Mouse (Mus musculus) liver, adult (tissue): ENCODE data around the gene Pank2.
A peak's percentile ranks its signal among the peaks of the same experiment; 100 is the strongest.

Experiments
- GATA4 ChIP-seq: IDR thresholded peaks from 2 replicates; pipeline ENCODE4 v1.6.1; 2014; ENCODE audit warnings: mild to moderate bottlenecking, low read length; ENCODE audit not compliant: insufficient replicate concordance

The Pank2 gene

GRCm38 (mm10) chr2:131262213-131262672 is at the start of gene Pank2:
TSS of gene Pank2 (plus strand) at chr2:131262495.
- TF ChIP-seq GATA4, result no peak

GRCm38 (mm10) chr2:131213773-131214172 is 48.5 kb upstream of the Pank2 start:
- no peak for TF ChIP-seq GATA4

- no peak for TF ChIP-seq GATA4
Observed at GRCm38 (mm10) chr2:131215941-131216858, 46.1 kb upstream of the Pank2 start.

GRCm38 (mm10) chr2:131220030-131220429 is 42.3 kb upstream of the Pank2 start:
- no peak for TF ChIP-seq GATA4

GRCm38 (mm10) chr2:131221853-131222515 is 40.3 kb upstream of the Pank2 start:
- no peak for TF ChIP-seq GATA4

GRCm38 (mm10) chr2:131222562-131222961 is 39.7 kb upstream of the Pank2 start:
- no peak for TF ChIP-seq GATA4

- no peak for TF ChIP-seq GATA4
Observed at GRCm38 (mm10) chr2:131223569-131223968, 38.7 kb upstream of the Pank2 start.

GRCm38 (mm10) chr2:131225178-131225577 is 37.1 kb upstream of the Pank2 start:
- TF ChIP-seq GATA4, result no peak

GRCm38 (mm10) chr2:131227243-131227642 is 35.1 kb upstream of the Pank2 start:
- no peak for TF ChIP-seq GATA4

GRCm38 (mm10) chr2:131232558-131232957 is 29.7 kb upstream of the Pank2 start:
- TF ChIP-seq GATA4, result no peak

- peak; percentile 50; the same call in 1 of the 2 replicates for TF ChIP-seq GATA4
Observed at GRCm38 (mm10) chr2:131233307-131234126, 28.8 kb upstream of the Pank2 start, which contains the start of gene Mavs. TSS of gene Mavs (plus strand) at chr2:131234063.

GRCm38 (mm10) chr2:131234127-131234650 is 28.1 kb upstream of the Pank2 start:
- TF ChIP-seq GATA4, result no peak

- peak; percentile 42; the same call in 1 of the 2 replicates for TF ChIP-seq GATA4
Observed at GRCm38 (mm10) chr2:131234970-131235635, 27.2 kb upstream of the Pank2 start.

GRCm38 (mm10) chr2:131242180-131242579 is 20.1 kb upstream of the Pank2 start:
- TF ChIP-seq GATA4, result no peak

GRCm38 (mm10) chr2:131242929-131243328 is 19.4 kb upstream of the Pank2 start:
- TF ChIP-seq GATA4, result peak; percentile 73; the same call in 1 of the 2 replicates
